Mouse (Mus musculus) right cerebral cortex, postnatal 4 days (tissue): ENCODE results near the gene Kalrn.

Experiments
- DNase-seq: peaks from one replicate; pipeline ENCODE4 v3.0.0-alpha.2; 2022

The Kalrn gene

DNA sequence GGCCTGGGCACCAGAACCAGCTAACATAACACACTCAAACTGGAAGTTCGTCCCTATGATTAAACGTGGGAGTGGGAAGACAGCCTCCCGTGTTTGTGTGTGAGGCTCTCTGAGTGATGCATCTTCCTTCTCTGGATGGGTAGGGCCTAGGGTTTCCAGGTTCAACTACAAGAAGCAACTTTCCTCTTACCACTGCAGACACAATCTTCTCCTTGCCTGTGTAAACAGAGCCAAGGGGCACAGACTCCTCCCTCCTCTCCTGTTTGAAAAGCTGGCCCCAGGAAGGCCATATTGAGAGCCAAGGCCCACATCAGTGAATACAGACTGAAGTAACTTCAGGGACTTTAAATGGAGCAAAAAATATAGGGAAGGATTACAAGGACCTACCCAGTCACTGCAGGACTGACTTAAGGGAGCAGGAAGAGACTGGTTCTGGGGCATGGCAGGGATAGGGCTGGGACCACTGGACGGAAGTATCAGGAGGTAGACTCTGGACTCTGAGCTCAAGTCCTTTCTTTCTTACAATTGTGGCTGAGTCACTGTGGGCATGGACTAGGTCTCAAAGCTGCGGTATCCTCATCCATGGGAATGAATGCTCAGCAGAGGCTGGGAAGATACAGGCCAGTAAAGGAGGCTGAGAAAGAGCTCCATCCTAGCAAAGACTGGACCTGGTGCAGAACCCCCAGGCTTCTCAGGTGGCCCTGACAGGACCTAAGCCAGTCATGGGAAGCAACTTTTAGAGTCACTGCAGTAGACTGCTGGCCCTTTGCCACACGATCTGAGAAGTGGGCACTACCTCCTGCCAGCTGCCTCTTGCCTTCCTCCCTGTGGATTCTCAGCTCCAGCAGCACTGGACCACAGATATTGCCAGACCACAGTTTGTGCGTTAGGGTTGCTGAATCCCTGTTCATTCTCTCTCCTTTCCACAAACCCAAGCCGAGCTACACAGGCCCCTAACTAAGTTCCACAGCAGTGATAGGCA lies 228.1 kb downstream of the Kalrn start:
- no peak for DNase-seq

DNA sequence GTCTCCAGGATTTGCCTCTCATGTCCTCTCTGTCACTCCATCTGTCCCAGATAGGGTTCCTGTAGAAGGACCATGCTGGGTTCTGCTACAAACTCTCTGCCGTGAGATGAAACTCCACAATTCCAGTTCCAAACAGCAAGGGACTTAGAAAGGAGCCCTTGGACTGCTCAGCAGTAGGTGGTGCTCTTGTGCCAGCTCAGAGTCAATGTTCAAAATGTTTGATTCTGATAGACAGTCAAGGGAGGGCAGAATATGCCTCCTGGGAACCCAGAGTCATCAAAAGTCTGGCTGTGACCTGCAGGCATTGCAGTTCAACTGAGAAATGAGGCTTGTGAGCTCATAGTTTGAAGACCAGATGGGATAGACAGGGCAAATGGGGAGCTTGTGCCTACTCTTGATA lies 229.4 kb downstream of the Kalrn start:
- peak; percentile 44 for DNase-seq

DNA sequence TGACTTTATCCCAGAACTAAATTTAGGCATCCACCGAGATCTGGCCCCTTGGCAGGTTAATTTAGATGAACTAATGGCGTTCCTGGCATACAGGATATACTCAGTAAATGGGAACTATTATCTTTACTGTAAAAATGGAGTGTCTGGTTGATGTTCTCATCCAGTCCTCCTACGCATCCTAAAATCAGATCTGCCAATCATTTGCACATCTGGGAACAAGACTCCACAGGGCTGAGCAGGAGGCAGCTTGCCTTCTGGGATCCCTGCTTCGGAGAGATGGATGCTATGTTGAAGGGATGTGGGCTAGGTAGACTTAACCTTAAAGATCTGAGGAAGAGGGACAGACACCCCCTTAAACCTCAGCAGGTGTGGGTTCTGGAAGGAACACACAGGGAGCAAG lies 230.2 kb downstream of the Kalrn start:
- no peak for DNase-seq

DNA sequence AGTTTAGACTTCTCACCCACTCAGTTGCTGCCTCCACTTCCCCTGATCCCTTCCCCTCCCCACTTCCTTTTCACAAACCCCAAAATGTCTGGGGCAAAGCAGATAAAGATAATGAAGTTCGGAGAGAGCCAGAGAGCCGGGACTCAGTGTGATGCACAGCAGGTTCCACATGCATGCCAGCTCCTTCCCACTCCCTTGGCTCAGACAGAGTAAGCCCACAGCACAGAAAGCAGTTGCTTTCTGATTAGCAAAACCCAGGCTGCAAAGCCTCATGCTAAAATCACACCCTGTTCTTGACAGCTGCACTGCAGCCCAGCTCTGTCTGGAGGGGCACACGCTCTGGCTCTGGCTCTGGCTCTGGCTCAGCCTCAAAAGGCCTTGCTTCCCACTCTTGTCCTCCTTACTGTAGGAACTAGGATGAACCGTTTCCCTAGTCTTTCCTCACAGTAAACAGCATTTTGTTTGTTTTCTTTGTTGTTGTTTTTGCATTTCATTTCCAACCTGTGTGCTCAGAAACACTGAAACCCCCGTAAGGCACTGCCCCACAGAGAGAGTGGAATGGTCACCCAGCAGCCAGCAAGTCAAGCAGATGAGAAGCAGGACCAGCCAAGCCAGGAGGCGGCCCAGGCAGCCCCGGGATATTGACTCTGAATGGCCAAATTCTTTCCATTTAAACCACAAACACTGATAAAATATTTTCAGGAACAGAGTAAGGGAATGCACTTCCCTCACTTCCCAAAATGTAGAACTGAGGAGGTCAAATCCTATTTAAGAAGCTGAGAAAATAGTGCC lies 230.8 kb downstream of the Kalrn start:
- peak; percentile 27 for DNase-seq

DNA sequence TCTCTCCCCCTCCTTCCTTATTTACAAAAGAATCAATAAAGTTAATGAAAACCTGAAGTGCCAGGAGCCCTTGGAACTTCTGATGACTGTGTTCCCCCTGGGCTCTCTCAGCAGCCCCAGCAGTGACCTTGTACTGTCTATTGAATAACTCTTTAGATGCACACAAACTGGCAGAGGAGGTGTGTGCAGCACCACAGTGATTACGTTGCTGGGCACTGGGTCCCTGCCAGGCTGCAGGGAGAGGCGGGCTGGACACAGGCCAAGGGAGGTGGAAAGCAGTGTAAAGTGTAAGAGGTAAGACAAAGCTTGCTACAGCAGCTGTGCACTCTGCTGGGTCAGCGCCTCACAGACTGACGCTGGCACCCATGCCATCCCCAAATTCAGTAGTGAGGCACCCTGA lies 238.4 kb downstream of the Kalrn start:
- DNase-seq: peak; percentile 33

DNA sequence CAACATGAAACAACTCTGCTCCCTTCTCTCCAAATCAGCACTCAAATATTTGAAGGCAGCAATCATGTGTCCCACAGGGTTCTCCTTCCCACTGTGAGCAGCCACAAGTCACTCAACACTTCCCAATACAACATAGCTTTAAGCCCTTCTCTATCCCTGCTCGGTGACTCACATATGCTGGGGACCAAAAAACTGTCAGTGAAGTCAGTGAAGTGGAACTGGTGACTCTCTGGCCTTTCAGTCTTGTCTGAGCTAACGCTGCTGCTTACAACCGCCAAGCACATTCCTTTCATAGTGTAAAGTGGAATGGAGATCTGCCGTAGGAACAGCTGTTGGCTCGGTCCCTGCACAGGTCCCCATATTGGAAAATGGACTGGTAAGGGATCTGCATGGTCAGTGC lies 241.7 kb downstream of the Kalrn start:
- DNase-seq: no peak

DNA sequence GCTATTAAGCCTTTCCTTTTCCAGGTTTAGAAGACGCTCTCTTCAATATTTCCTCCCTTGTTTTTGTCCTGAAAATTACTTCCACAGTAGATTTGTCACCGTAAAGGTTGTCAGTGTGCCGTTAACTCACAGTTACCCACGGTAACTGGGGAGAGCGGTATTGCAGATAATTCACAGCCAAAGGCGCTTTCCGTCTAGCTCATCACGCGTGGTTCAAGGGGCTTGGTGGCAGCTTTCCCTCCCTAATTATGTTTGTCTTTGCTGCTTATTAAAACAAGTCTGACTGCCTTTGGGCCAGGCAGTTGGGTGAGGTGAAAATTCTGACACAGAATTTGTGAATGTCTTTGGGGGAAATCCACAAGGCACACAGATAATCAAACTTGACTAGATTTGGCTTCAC lies 243.5 kb downstream of the Kalrn start:
- no peak for DNase-seq

DNA sequence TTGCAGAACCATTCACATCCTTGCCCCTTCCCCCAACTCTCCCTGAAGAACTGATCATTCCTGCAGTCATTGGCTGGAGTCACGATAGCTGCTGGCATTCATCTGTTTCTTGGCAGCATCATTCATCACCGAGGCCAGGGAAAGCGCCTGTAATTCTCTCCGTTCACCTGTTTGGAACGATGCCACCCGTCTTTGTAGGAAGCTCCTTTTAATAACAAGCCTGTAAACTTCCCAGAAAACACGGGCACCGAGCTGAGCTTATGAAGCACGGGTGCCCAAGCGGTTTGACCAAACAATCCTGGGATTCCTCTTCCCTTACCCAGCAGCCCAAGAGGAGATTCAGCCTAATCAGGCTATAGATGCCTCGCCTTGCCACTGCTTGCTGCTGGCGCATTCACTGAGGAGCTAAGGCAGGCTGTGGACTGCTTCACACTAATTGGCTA lies 243.9 kb downstream of the Kalrn start:
- peak; percentile 30 for DNase-seq

DNA sequence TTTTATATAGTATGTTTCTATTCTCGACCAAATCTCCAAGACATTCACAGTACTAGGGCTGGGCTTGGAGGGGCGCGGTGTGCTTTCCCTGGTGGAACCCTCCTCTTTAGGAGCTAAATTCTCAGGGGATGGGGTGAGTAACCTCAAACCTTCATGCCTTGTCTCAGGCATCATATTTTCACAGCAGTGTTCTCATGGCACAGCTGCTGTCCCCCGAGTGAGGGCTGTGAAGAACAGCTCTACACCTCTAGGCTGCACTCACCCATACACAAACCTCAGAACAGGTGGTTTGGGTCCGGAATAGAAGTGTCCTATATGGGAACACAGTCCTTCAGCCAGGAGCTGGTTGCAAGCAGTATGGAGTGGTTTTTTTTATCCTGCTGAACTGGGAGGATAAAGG lies 245.4 kb downstream of the Kalrn start:
- no peak for DNase-seq

DNA sequence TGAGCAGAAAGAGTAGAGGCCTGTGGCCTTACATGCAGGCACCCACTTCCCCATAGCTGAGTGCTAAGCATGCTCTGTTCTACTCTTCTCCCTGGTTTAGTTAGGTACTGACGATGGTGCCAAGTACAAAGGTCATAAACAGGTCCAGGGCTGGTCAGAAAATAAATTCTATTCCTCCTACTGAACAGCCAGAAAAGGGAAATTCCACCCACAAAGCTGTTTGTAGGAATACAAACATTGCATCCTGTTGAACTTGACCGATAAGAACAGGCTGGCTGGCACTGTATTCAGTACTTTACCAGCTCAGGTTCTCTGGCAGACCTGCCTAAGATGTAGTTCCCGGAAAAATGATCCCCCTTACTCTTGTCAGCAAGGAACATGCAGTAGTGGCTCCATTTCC lies 247.5 kb downstream of the Kalrn start:
- no peak for DNase-seq

DNA sequence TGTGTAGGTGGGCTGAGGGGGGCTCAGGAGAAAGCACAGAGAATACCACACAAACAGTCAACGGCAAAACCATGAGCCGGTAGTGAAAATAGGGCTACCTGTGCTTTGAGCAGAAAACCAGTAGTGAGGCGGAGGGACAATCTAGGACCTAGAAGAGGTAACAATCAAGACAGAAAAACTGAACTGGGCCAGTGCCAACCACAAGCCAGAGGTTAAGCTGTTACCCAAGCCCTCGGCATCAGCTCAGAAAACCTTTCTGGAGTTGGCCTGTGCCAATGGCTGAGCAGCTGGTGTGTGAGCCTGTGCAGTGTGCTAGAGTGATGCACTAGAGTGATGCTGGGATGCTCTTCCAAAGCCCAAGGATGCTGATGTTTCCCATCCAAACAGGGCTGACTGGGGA lies 248.2 kb downstream of the Kalrn start:
- DNase-seq: no peak

DNA sequence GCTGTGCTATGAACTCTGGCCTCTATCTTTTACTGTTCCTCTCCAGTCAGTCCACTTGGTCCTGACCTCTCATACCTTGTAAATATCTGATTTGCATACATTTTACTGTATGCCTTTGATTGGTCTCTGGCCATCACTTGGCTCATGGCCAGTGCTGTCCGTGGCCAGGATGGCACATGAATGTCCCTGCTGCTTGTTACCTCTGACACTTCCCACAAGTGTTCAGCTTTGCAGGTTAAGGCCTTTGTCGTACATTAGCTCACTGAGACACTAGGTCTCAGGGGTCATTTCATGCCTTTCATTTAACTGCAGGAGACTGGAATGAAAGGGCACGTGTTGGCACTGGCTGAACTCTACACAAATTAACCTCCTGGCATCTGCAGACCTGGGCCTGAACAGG lies 248.6 kb downstream of the Kalrn start:
- DNase-seq: no peak

DNA sequence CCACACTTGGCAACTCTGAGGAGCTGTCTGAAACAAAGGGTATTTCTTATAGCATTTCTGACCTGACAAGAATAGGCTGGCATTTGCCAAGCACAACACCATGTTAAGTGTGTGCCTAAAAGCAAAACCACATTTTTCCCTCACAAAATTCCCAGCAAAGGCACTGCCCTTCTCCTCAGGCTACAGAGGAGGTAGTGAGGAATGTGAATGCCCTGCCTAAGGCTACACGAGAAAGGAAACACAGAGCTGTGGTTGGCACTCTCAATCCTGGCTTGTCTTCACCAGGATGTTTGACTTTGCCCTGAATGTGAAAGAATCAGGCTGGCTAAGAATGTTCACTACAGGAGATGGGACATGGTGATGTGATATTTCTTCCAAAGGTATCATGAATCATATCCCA lies 249.8 kb downstream of the Kalrn start:
- DNase-seq: no peak

DNA sequence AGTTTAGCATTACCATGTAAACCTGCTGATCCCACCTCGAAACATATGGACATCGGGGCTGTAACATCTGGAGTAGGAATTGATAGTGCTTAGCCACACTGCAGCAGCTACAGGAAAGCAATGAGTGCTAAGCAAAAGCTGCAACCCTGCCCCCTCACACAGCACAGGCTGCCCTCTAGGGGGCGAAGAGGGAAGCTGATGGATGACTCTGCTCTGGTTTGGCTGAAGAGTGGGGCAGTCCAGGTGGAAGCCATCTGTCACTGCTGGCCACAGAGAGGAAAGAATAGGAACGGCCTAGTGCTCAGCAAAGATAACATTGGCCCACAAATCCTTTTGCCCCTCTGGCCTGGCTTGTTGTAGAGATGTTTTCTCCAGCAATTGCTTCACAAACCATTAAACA lies 250.8 kb downstream of the Kalrn start:
- DNase-seq: peak; percentile 35

DNA sequence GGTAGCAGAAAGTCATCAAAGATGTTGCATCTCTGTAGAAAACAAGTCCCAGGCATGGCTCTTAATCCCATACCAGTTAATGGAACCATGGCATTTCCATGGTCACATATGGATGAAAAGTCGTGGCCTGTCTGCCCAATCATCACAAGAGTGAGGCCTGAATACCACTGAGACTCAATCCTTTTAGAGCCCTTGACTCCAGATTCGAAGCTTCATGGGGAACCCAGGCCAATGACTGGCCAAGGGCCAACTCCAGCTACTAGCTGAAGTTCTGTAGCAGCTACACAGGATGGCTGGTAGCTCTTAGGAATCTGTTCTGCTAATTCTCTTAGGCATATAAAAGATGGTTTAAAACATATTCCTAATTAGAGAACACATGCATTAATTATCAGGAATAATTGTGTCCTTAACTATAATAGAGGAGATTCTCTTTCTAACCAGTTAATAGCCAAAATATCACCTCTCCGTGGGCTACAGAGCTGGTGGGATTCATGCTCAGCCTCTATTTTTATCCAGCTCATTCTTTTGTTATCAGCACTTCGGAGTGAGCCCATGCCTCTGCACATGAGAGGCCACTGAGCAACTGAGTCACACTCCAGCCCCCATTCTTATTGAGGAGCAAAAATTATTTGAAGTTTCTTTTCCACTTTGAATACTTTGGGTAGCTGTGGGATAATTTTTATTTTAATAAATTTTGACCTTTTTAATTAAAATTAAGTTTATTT lies 252.1 kb downstream of the Kalrn start:
- DNase-seq: no peak

DNA sequence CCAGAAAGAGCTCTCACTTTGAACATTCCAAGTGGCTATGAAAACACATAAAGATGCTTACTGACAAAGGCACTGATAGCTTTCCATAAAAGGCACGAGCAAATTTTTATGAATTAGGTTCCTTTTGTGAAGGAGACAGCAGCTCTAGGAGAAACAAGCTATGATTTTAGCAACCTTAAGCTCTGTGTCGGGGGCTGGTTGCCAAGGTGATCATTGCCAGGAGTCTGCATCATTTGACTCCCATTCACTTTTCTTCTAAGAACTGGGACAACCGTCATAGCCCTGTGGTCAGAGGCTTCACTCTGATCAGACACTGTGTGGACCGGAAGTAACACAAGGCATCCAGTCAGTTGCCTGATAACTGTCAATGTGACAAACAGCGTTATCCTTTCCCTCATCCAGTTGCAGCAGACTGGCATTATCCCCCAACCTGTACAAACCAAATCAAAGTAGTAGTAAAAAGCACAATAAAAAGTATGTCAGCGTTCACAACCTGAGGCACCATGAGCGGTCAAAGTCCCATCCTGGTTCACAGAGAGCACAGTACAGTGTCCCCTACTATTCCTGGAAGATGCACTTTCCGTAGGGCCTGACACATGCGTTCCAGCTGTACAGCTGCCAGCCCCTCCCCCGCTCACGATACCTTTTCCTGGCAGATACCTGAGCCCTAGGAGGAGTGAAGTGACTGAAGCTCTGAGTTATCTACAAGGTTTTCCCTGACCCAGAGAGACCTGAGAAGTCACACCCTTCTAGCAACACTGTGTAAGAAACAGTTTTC lies 253.1 kb downstream of the Kalrn start:
- DNase-seq: peak; percentile 24

DNA sequence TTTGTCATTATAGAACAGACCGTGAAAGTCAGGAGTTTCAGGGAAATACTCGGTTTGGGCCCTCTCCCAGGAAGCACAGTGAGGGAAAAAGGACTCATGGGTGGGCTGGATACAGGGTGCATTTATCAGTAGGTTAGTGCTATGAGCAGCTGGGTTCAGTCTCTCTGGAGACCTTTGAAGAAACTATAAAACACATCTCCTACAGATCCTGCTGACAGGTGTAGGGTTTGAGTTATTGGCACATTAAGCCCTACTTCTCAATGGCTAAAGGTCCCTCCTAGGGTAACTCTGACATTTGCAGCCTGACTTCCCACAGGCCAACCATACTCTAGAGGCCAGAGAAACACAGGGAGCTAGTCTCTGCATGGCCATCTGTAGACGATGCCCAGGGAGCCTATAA lies 256.2 kb downstream of the Kalrn start:
- DNase-seq: no peak

DNA sequence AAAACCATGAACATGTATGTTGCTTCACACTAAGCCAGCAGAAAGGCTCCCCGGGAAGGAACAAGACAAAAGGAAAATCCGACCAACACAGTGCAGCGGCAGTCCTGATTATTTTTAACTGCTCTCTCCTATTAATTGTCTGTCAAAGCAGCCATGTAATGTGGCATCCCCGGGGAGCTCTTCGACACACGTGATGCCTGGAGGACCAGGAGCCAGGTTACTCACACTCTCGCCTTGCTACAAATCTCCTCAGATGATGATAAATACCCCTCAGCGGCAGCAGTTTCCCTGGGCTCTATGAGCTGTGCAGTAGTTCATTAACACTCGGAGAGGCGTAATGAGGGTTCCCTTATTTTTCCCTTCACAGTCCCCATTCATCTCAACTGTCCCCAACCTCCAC lies 257.1 kb downstream of the Kalrn start:
- DNase-seq: no peak

DNA sequence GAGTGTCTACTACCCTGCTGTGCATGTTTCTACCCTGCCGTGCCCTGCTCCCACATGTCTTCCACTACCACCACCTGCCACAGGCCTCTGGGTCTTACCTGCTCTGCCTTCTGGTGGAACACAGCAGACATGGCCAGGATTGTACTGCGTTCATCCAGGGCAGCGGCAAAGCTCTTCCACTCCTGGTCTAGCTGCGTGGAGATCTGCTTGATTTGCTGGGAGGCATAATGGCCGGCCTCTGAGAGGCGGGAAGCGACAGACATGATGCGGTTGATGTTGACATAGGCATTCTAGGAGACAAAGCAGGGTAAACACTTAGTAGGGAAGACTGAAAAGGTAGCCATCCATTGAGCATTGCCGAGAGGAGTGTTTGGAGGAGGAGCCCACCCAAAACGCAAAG lies 259.3 kb downstream of the Kalrn start:
- DNase-seq: no peak

DNA sequence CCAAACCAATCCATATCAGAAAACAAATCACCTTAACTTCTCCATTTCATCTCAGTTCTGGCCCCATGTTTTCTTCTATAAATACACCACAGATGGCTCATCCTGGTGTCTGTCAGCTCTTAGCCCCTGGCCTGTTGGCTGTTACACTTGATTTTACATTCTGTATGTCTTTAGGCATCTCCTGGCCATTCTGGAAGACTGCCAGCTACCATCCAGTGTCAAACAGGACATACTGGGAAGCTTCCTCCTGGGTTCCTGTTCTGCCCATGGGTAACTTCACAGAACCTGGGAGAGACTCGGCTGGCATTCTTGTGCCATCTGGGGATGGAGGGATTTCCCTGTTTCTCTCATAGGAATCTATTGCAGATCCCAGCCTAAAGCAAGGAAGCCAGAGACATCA lies 261.8 kb downstream of the Kalrn start:
- DNase-seq: no peak

DNA sequence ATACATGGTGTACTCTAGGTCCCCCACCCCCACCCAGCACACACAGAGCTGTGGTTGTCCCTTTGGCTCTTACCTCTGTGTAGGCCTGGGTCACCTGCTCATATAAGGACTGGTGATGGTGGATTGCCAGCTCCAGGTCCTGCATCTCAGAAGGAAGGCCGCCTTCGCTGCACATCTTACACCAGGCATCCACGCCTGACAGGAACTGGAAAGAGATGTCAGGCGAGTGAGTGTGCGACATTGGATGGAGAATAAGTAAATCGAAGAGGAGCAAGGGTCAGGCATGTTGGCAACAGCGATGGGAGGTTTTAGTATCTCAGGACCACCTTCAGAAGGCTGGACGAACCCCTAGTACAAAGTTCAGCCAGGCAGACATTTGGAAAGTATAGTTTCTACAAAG lies 263.0 kb downstream of the Kalrn start:
- DNase-seq: no peak

DNA sequence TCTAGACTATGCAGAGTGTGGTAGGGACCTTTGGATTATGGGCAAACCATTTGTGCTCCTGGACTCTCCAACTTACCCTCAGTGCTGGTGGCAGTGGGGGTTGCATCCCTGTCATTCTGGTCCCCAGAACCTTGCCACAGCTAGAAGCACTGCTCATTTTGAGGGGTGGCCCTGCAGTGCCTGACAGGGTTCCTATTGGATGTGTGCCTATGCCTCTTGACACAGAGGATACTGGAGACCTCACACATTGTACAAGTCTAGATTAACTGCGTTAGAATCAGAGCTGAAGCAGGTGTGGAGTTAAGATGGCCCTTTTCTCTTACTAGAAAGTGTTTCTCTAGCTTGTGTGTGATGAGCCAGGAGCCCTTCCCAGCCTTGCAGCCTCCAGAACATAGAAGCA lies 265.0 kb downstream of the Kalrn start:
- DNase-seq: no peak

DNA sequence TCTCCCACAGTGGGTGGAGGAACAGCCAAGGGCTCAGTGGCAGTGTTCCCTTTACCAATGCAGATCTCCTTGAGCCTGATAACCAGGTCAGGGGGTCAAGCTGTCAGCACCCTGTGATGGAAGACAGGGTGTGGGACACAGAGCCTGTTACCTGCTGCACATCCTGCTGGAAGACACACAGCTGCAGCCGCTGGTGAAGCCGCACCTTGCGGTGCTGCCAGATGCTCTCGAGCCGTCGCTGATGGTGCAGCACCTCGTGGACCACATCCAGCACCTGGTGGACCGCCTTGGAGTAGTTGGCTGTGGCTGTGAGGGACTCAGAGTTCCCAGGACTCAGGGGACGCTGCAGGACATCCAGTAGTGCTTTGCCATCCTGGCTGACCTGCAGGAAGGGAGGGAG lies 265.9 kb downstream of the Kalrn start:
- no peak for DNase-seq
